Mouse (Mus musculus) kidney, adult 18-20 months (tissue): ENCODE results near the gene Zfp526.

ENCODE experiments used
- DNase-seq: peaks from one replicate; pipeline ENCODE4 v3.0.0; 2021

Zfp526 gene

DNA sequence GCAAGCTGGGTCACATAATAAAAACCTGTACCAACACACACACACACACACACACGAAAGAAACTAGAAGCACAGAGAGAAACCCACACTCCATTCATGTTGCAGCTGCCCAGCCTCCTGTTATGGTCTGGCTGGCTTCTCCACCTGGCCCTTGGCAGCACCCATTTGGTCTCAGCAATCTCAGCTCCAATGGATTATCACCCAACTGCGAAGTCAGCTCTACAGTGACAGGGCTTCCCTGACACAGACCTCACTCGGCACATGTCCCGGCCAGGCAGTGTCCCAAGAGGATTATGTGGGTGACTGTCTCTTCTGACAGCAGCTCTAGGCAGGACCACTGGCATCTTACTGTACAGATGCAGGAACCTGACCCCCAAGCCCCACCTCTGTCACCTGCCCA lies 10.7 kb upstream of the Zfp526 start:
- no peak for DNase-seq

DNA sequence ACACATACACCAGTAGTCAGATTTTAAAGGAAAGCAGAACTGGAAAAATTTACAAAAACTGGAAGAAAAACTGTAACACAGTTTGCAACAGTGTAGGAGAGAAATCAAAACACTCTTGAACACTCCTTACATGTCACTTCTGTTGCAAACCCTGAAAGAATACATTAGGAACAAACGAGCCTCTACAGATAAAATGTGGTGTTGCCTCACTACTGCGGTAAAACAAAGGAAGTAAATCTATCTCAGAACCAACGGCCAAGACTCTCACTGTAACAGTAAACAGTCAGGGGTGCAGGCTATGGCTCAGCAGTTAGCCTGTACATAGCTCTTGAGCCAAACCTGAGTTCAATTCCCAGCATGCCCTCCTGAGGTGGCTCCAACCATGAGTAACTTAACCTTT lies 8.1 kb upstream of the Zfp526 start:
- DNase-seq = no peak

GRCm38 (mm10) chr7:25214172-25214571 lies 7.1 kb upstream of the Zfp526 start:
- DNase-seq = no peak

DNA sequence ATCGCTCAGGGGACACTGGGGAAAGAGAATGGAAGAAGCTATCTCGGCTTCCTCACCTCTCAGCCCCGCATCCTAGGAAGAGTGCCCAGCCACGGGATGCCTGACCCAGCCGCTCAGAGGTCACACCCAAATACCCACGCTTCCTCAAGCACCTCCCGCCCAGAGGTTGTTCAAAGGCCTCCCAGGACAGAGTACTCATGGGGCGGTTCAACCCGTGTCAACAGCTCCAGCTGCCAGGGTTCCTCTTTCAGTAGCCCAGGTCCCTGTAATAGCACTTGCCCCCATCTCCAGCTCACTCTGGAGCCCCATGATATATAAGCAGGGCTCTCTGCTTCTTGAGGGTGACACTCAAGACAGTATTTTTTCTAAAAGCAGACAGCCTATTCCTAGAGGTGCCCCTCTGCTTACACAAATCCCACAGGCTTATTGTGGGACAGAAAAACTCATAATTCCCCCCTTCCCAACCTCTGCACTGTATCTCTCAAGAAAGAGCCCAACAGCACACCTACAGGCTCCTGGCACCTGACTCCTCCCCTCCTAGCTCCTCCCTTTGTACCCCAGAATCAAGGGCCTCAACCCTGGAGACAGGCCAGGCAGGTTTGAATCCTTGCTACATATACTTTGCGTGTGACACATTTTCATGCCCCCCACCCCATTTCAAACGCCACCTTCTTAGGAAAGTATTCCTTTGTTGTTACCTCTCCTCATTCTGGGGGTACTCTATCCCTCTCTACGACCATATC lies 3.4 kb upstream of the Zfp526 start:
- peak; percentile 41 for DNase-seq

DNA sequence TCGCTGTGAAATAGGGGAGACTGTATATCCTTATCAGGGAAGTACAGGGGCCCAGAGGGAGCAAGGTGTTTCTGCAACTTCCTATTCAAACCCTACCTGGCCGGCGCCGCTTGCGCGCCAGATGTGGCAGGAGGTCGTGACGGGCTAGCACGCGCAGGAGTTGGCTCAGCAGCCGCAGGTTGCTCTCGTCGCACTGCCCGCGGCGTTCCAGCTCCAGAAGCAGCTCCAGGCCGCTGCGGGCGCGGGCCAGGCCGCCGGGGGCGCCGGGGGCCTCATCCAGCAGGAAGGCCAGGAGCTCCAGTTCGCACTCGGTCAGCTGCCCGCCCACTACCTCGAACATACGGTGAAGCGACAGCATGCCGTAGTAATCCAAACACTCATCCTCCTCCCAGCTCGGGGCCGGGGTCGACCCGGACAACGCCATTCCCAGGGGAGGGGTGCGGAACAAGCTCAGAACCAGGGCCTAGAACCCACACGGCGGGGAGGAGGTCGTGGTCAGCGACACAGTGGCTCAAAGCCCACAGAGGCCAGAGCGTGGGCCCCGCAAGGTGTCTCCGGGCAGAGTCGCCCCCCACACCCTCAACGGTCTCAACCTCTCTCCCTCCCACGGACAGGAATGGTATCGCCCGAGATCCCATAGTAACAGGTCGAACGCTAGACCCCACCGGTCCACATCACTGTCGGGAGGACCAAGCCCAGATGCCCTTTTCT lies 2.4 kb upstream of the Zfp526 start:
- peak; percentile 54 for DNase-seq

DNA sequence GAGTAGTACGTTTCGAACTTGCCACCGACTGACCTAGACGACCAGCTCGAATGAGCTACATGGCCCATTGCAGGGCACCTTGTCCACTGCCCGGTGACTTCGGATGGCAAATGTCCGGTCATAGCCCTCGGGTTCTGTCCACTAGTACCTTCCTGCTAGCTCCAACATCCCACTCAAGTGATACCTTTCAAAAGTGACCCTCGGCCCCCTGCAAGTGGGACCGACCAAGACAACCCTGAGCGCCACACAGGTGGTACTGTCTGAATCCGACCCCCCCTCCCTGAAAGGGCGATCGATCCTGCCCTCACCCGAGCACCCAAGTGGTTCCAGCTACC lies 1.8 kb upstream of the Zfp526 start:
- DNase-seq = no peak

DNA sequence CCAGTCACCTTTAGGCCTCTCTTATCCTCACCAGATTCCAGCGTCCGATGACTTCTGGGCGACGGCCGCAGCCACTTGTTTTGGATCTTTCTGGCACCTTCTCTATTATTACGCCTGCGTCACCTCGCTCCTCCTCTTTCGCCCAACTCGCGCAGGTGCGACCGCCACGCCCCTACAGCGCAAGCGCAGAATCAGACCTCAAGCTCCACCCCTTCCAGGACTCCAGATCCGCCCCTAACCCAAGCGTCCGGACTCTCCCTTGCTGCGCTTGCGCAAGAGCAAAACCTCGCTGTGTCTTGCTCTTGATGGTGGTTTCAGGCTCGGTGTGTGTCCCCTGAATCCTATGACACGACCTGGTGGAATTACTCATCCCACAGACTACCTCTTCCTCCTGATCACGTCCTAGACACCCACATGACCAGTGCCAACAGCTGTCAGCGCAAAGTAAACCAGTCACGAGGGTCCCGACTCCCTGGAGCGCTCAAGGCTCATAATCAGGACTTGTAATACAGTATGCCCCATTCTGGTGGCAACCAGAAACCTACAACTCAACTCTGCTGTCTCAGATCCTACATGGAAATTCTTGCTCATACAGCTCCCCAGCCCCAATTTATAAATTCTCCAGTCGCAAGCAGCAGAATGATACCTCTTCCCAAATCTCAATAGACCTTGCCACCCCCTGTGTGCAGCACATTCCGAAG lies 1.3 kb upstream of the Zfp526 start:
- DNase-seq = peak; percentile 96

DNA sequence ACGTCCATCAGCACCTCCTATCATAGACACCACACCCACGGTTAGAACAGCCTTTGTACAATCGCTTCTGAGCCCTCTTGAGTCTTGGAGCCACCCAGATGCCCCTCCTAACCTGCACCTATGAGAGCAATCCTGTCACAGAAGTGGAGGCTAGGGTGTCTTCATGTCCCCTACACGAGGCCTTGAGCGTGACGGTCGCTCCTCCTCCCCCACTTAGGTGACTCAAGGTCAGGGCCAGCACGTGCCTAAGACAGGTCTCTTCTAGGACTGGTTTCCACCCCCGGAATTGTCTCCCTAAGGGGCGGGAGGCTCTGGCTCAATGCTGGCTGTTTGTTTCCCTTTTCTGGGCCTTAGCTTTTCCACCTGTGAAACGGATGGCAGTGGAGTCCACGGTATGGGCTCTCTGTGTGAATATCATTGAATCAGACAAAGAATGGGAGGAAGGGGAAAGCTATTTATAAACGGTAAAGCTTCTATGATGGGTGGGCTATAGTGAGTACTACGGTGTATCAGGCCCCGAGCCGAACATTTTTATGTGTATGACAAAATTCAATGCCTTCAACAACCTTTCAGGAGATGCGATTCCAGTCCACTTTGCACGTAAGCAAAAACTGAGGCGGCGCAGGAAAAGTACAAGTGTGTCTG lies 646 bp upstream of the Zfp526 start, which contains the start of gene Dedd2:
Dedd2 (minus strand) TSS at position 159 of the 645 bp plus-strand sequence.
- peak; percentile 59 for DNase-seq

GRCm38 (mm10) chr7:25222275-25222967 lies 1.2 kb downstream of the Zfp526 start:
- no peak for DNase-seq

- DNase-seq = peak; percentile 40
These were observed 6.5 kb downstream of the Zfp526 start for GRCm38 (mm10) chr7:25227523-25228300.

DNA sequence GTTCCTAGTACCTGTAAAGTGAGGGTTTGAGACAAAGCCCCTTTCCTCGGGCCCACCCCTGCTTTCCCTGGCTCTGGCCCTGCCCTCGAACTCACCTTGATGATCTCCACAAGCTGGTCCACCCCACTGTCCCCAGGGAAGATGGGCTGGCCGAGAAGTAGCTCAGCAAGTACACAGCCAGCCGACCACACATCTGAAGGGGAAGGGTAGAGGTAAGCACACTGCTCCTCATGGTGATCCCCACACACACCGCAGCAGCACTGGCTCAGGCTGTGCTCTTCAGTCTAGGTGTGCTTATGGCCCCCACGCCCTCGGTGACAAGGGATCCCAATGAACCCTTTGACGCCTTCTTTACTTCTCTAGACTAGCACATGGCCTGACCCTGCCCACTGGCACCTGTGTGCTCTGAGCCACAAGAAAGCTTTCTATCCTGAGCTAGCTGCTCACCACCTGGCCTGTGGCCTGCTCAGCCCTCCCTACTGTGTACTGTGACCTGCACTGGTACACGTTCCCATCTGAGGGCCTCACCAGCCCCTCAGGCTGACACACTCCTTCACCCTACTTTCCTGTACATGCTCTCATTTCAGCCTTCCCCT lies 9.6 kb downstream of the Zfp526 start:
- DNase-seq = no peak

GRCm38 (mm10) chr7:25232101-25232648 lies 10.9 kb downstream of the Zfp526 start:
- DNase-seq = no peak

GRCm38 (mm10) chr7:25233061-25233460 lies 11.8 kb downstream of the Zfp526 start:
- no peak for DNase-seq

GRCm38 (mm10) chr7:25235526-25235925 lies 14.3 kb downstream of the Zfp526 start:
- no peak for DNase-seq

DNA sequence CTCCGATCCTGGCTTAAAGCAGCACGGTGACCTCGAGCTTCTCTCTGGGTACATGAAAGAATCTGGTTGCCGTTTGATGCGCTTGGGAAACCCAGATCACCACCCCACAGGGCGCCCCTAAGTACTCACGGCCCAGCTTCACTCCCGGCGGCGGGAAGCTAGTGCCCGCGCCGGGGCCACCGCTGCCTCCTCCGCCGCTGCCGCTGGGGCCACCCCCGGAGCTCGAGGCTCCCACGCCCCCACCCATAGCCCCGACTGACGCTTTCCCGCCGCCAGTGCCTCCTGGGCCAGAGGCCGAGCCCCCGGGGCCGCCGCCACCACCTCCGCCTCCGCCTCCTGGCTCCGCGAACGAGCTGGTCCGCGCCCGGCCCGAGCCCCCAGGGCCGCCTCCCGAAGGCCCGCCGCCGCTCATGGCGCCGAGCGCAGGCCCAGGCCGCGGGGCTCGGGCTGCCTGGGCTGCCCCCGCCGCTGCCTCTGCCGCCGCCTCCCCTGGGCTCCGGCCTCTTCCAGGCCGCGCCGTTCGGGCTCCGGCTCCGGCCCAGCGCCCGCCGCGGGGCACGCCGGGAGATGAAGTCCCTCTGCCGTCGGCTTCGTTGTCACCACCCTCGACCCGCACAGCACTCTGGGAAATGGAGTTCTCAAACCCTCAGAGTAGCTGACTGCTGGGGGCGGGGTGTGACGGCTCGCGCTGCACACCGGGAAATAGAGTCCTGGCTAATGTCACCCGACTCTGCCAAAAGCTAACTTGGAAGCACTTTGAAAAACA lies 16.2 kb downstream of the Zfp526 start, which contains the start of gene Gsk3a:
Gsk3a (minus strand) TSS at position 603 of the 766 bp plus-strand sequence.
- DNase-seq = peak; percentile 99

DNA sequence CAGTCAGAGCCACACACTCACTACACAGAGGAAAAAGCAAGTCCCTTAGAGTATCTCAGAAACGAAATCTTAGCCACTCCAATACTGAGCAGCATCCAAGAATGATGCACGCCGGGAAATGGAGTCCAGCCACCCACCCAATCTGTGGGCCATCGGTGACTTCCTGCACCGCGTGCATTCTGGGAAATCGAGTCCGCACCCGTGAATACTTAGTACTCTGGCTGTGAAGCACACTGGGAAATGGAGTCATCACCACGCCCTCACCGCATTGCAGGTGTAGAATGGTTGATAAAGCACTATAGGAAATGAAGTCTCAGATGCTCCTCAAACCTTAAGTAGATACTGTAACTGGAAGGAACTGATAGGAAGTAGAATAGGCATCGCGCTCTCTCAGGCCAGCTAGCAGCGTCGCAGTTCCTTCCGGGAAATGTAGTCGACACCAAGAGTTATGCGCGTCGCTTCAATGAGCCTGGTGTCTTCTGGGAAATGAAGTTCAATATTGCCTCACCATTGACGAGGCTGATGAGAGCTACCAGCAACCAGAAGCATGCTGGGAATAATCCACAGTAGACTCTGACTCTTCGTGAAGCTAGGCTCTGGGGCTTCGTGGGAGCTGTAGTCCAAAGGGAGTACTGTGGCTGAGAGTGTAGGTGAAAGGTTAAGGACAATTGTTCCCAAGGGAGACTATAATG lies 16.9 kb downstream of the Zfp526 start:
- peak; percentile 96 for DNase-seq

DNA sequence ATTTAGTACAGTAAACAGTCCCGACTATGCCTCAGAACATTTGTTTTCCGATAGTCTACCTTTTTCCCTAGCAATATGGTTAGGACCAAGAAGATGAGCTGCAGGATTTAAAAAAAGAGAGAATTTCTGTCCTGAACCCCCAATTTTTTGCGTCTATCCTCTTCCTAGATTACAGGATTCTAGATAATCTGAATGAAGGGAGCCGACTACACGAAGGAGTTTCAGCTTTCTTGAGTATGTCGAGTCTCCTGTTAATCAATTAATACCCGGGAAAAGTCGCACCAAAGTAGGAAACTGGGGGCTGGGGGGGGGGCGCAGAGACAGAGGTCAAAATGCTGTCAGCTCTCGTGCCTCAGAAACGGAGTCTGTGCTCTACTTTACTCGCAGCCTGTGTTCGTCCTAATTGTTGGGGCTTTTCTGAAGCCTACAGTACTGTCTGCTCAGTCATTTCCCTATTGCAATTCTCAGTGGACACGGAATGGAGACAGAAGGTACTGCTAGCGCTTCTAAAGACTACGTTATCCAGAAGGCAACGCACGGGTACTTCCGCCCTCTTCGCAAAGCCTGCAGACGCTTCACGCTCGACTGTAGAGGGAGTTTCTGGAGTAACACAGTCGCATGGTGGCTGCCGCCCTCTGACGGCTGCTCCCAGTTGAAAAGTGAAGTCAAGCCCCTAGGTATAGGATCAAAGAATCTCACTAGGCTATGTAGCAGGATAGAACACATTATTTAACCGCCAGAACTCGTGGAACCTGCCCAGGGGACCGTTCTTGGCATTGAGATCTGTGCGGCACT lies 17.8 kb downstream of the Zfp526 start:
- peak; percentile 83 for DNase-seq

DNA sequence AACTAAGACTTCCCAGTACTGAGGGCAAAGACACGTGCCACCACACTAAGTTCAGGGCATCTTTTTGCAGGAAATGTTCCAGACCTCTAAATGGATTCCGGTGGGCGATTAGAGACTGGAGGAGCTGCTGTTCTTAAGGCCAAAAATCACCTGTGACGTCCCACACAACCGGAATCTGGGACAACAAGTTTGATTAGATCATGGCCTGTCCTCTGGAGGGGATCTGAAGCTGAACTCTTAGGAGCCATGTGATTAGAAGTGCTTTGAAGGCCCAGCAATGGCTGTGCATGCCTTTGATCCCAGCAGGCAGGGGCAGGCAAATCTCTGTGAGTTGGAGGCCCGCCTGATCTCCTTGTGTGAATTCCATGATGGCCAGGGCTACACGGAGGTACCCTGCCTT lies 19.4 kb downstream of the Zfp526 start:
- DNase-seq = no peak

DNA sequence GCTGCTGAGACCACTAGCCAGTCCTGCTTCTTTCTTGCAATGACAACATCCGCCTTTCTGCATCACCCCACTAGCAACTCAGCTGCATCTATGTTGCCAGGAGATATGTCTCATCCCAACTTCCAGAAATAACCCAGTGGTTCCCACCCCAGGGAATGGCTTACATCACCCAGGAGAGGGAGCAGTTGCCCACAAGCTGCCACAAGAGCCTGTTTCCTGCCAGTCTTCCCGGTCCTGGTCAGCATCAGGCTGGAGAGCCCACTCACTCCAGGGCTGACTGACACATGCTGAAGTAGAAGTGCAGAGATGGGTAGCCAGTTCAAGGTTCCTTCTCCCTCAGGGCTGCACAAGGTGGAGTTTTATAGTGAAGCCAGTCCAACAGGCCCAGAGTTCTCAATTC lies 19.8 kb downstream of the Zfp526 start:
- peak; percentile 56 for DNase-seq
